Mouse (Mus musculus): Measurements from ENCODE around the gene Bcl2l15. TPM values are rescaled to one million over a fixed set of nuclear protein-coding genes. Genes with fewer than 3 reads are reported as not detected.

Bcl2l15 gene
- polyA plus RNA-seq, 1 experiment = 0.25 TPM

Other genes starting within 250 kb of the Bcl2l15 start
- 0.22 TPM for gene Atg4a-ps, start 186.5 kb upstream of the Bcl2l15 start, polyA plus RNA-seq (2012; fragmentation: generic; extraction: Trizol)
- gene Olfml3, start 94.6 kb upstream of the Bcl2l15 start, polyA plus RNA-seq (2012; fragmentation: generic; extraction: Trizol) = 15.3 TPM
- gene Gm10964, start 93.2 kb upstream of the Bcl2l15 start, polyA plus RNA-seq (2012; fragmentation: generic; extraction: Trizol) = not detected
- gene Hipk1, start 41.0 kb upstream of the Bcl2l15 start, polyA plus RNA-seq (2012; fragmentation: generic; extraction: Trizol) = 16.7 TPM
- 3.9 TPM for gene Dclre1b, start 23.2 kb upstream of the Bcl2l15 start, polyA plus RNA-seq (2012; fragmentation: generic; extraction: Trizol)
- 14.5 TPM for gene Ap4b1, start 23.1 kb upstream of the Bcl2l15 start, polyA plus RNA-seq (2012; fragmentation: generic; extraction: Trizol)
- gene Gm43064, start 23.0 kb upstream of the Bcl2l15 start, polyA plus RNA-seq (2012; fragmentation: generic; extraction: Trizol) = 0.06 TPM
- gene Ptpn22, start 27.2 kb downstream of the Bcl2l15 start, polyA plus RNA-seq (2012; fragmentation: generic; extraction: Trizol) = 5.3 TPM
- gene Rsbn1, start 81.5 kb downstream of the Bcl2l15 start, polyA plus RNA-seq (2012; fragmentation: generic; extraction: Trizol) = 3.0 TPM
- gene Phtf1, start 135.5 kb downstream of the Bcl2l15 start, polyA plus RNA-seq (2012; fragmentation: generic; extraction: Trizol) = 5.5 TPM